Mouse (Mus musculus) retina, embryonic 14.5 days (tissue): ENCODE results near the gene Ckmt2.
A peak's percentile ranks its signal among the peaks of the same experiment; 100 is the strongest.

Source experiments
- DNase-seq: peaks from one replicate; pipeline ENCODE4 v3.0.0-alpha.2; 2015; ENCODE audit warnings: low spot score

Ckmt2 gene

GRCm38 (mm10) chr13:91873734-91874329 is 2.9 kb downstream of the Ckmt2 start:
- DNase-seq = no peak

GRCm38 (mm10) chr13:91868577-91868976 is 8.1 kb downstream of the Ckmt2 start:
- DNase-seq = no peak

- peak; percentile 20 for DNase-seq
Measured at GRCm38 (mm10) chr13:91858835-91859234, 17.9 kb downstream of the Ckmt2 start.

- DNase-seq = no peak
Measured at GRCm38 (mm10) chr13:91857427-91857826, 19.3 kb downstream of the Ckmt2 start.

GRCm38 (mm10) chr13:91854412-91854811 is 22.3 kb downstream of the Ckmt2 start:
- DNase-seq = no peak

GRCm38 (mm10) chr13:91827876-91828275 is 48.8 kb downstream of the Ckmt2 start:
- no peak for DNase-seq

- DNase-seq = no peak
Measured at GRCm38 (mm10) chr13:91826066-91826465, 50.6 kb downstream of the Ckmt2 start.

GRCm38 (mm10) chr13:91824845-91825550 is 51.7 kb downstream of the Ckmt2 start:
- DNase-seq = no peak

- peak; percentile 2 for DNase-seq
Measured at GRCm38 (mm10) chr13:91823735-91824134, 53.0 kb downstream of the Ckmt2 start.

- DNase-seq = no peak
Measured at GRCm38 (mm10) chr13:91814670-91815069, 62.0 kb downstream of the Ckmt2 start.

- DNase-seq = peak; percentile 13
Measured at GRCm38 (mm10) chr13:91809476-91809875, 67.2 kb downstream of the Ckmt2 start.

- peak; percentile 9 for DNase-seq
Measured at GRCm38 (mm10) chr13:91807874-91808575, 68.7 kb downstream of the Ckmt2 start.

GRCm38 (mm10) chr13:91807155-91807839 is 69.4 kb downstream of the Ckmt2 start, which contains the start of gene Zcchc9:
TSS of gene Zcchc9 (minus strand) at chr13:91807705.
- DNase-seq = peak; percentile 87
